Mouse (Mus musculus) brown adipose tissue, adult 24 weeks (tissue): ENCODE results near the gene Slc7a6. TPM values are rescaled to one million over a fixed set of nuclear protein-coding genes. Genes with fewer than 3 reads are reported as not detected.

Experiments
- polyA plus RNA-seq: library from polyadenylated mRNA; stranded (reverse); fragments of >200 nt; gene quantifications from 2 replicates; pipeline ENCODE4 v1.2.4, GENCODE M21; 2012; ENCODE audit not compliant: missing spikeins, insufficient read depth, insufficient read length

The Slc7a6 gene
- polyA plus RNA-seq, 1 experiment: 40.2 TPM

Other genes starting within 250 kb of the Slc7a6 start
- gene Ctrl, start 235.0 kb upstream of the Slc7a6 start, polyA plus RNA-seq: not detected in 2 replicates
- gene Psmb10, start 230.4 kb upstream of the Slc7a6 start, polyA plus RNA-seq: 50.1 and 59.6 TPM in 2 replicates
- not detected in 2 replicates for gene Lcat, start 225.5 kb upstream of the Slc7a6 start, polyA plus RNA-seq
- 5.8 and 11.4 TPM in 2 replicates for gene Slc12a4, start 202.8 kb upstream of the Slc7a6 start, polyA plus RNA-seq
- gene Dpep3, start 189.4 kb upstream of the Slc7a6 start, polyA plus RNA-seq: not detected in 2 replicates
- 11.8 and 12.8 TPM in 2 replicates for gene Dus2, start 177.5 kb upstream of the Slc7a6 start, polyA plus RNA-seq
- not detected in 2 replicates for gene Dpep2nb, start 162.9 kb upstream of the Slc7a6 start, polyA plus RNA-seq
- 7.1 TPM in 2 replicates for gene Ddx28, start 157.0 kb upstream of the Slc7a6 start, polyA plus RNA-seq
- 17.4 and 28.2 TPM in 2 replicates for gene Nfatc3, start 110.0 kb upstream of the Slc7a6 start, polyA plus RNA-seq
- 0.63 and 1.5 TPM in 2 replicates for gene Esrp2, start 31.9 kb upstream of the Slc7a6 start, polyA plus RNA-seq
- gene Pla2g15, start 18.5 kb upstream of the Slc7a6 start, polyA plus RNA-seq: 7.8 and 13.4 TPM in 2 replicates
- 13.1 and 15.2 TPM in 2 replicates for gene Slc7a6os, start 42.1 kb downstream of the Slc7a6 start, polyA plus RNA-seq
- 8.0 and 16.7 TPM in 2 replicates for gene Prmt7, start 42.1 kb downstream of the Slc7a6 start, polyA plus RNA-seq
- gene Smpd3, start 169.1 kb downstream of the Slc7a6 start, polyA plus RNA-seq: 0.95 and 1.0 TPM in 2 replicates
- gene Zfp90, start 246.5 kb downstream of the Slc7a6 start, polyA plus RNA-seq: 1.0 and 2.1 TPM in 2 replicates